Mouse (Mus musculus) MEL (cell line): ENCODE data around the gene Lhx5. TPM values are rescaled to one million over a fixed set of nuclear protein-coding genes. Genes with fewer than 3 reads are reported as not detected.
A peak's percentile ranks its signal among the peaks of the same experiment; 100 is the strongest.

Experiments
- DNase-seq: peaks from one replicate; pipeline ENCODE4 v3.0.0; 2011; ENCODE audit warnings: low read depth, low spot score
- H3K27ac ChIP-seq: 2 replicates; pipeline ENCODE4 v1.5.1; 2012; ENCODE audit warnings: low read depth, mild to moderate bottlenecking, control low read depth, low read length, moderate library complexity; ENCODE audit not compliant: control insufficient read depth
- H3K27me3 ChIP-seq, 2 experiments: fragments of 150-350 bp in 1 of 2; sonication (generic) in 1 of 2; 2 replicates each; pipeline ENCODE4 v1.6.1; 2012; ENCODE audit warnings: low read length in 2 of 2, mild to moderate bottlenecking in 2 of 2, improper control_type of control experiment in 1 of 2, moderate library complexity in 1 of 2; ENCODE audit not compliant: insufficient read depth in 2 of 2, control insufficient read depth in 1 of 2
- H3K36me3 ChIP-seq, 2 experiments: 2 replicates each; pipeline ENCODE4 v1.6.1; 2012 to 2014; ENCODE audit warnings: low read length in 2 of 2, improper control_type of control experiment in 1 of 2, inconsistent platforms in 1 of 2, mild to moderate bottlenecking in 1 of 2; ENCODE audit not compliant: insufficient read depth in 2 of 2, control insufficient read depth in 1 of 2
- H3K4me1 ChIP-seq, 2 experiments: fragments of 150-350 bp in 1 of 2; sonication (generic) in 1 of 2; 2 replicates each; pipeline ENCODE4 v1.6.1; 2012; ENCODE audit warnings: low read length in 2 of 2, improper control_type of control experiment in 1 of 2, mild to moderate bottlenecking in 1 of 2; ENCODE audit not compliant: insufficient read depth in 2 of 2, control insufficient read depth in 1 of 2
- H3K4me3 ChIP-seq, 2 experiments: fragments of 150-350 bp in 1 of 2; sonication (generic) in 1 of 2; 2 replicates each; pipeline ENCODE4 v1.5.1; 2012; ENCODE audit warnings: low read depth in 2 of 2, low read length in 2 of 2, mild to moderate bottlenecking in 2 of 2, moderate library complexity in 2 of 2, control low read depth in 1 of 2, improper control_type of control experiment in 1 of 2; ENCODE audit not compliant: control insufficient read depth in 1 of 2, insufficient read depth in 1 of 2
- H3K79me2 ChIP-seq: 2 replicates; pipeline ENCODE4 v1.6.1; 2012; ENCODE audit warnings: mild to moderate bottlenecking, low read length, moderate library complexity; ENCODE audit not compliant: control insufficient read depth, poor library complexity, insufficient read depth
- H3K9ac ChIP-seq: 2 replicates; pipeline ENCODE4 v1.6.1; 2012; ENCODE audit warnings: low read depth, mild to moderate bottlenecking, control low read depth, low read length, moderate library complexity; ENCODE audit not compliant: control insufficient read depth, poor library complexity, severe bottlenecking
- H3K9me3 ChIP-seq: fragments of 150-350 bp; sonication (generic); replicated peaks from 2 replicates; pipeline ENCODE4 v1.6.1; 2012; ENCODE audit warnings: mild to moderate bottlenecking, low read length, improper control_type of control experiment, moderate library complexity; ENCODE audit not compliant: insufficient read depth
- BHLHE40 ChIP-seq: IDR thresholded peaks from 2 replicates; pipeline ENCODE4 v1.6.1; 2012; ENCODE audit warnings: low read depth, mild to moderate bottlenecking, inconsistent platforms, low read length, improper control_type of control experiment, borderline replicate concordance
- CHD1 ChIP-seq: IDR thresholded peaks from 2 replicates; pipeline ENCODE4 v1.6.1; 2012; ENCODE audit warnings: low read depth, mild to moderate bottlenecking, inconsistent platforms, low read length, improper control_type of control experiment
- CTCF ChIP-seq, 3 experiments: IDR thresholded peaks in 2 of 3; conservative IDR thresholded peaks in 1 of 3; 2 replicates each; pipeline ENCODE4 v1.5.1; 2011 to 2012; ENCODE audit warnings: low read length in 3 of 3, low read depth in 2 of 3, mild to moderate bottlenecking in 2 of 3, improper control_type of control experiment in 1 of 3, inconsistent platforms in 1 of 3, mixed read lengths in 1 of 3, moderate library complexity in 1 of 3; ENCODE audit not compliant: control insufficient read depth in 1 of 3, insufficient read depth in 1 of 3, poor library complexity in 1 of 3, severe bottlenecking in 1 of 3
- ELF1 ChIP-seq: IDR thresholded peaks from 2 replicates; pipeline ENCODE4 v1.6.1; 2014; ENCODE audit warnings: low read depth, mild to moderate bottlenecking, inconsistent platforms, low read length, improper control_type of control experiment, moderate library complexity
- MAFK ChIP-seq: IDR thresholded peaks from 2 replicates; pipeline ENCODE4 v1.6.1; 2011; ENCODE audit warnings: low read depth, mild to moderate bottlenecking, low read length, improper control_type of control experiment, borderline replicate concordance
- MAX ChIP-seq: IDR thresholded peaks from 2 replicates; pipeline ENCODE4 v1.6.1; 2011; ENCODE audit warnings: low read length, improper control_type of control experiment
- MEF2A ChIP-seq: IDR thresholded peaks from 2 replicates; pipeline ENCODE4 v1.6.1; 2014; ENCODE audit warnings: low read depth, mild to moderate bottlenecking, inconsistent platforms, low read length, improper control_type of control experiment; ENCODE audit not compliant: poor library complexity, insufficient replicate concordance, severe bottlenecking; ENCODE audit errors: extremely low read depth
- MXI1 ChIP-seq: IDR thresholded peaks from 2 replicates; pipeline ENCODE4 v1.6.1; 2011; ENCODE audit warnings: mild to moderate bottlenecking, low read depth, low read length, improper control_type of control experiment
- MYB ChIP-seq: IDR thresholded peaks from 2 replicates; pipeline ENCODE4 v1.6.1; 2011; ENCODE audit warnings: mild to moderate bottlenecking, low read depth, low read length, improper control_type of control experiment
- MYC ChIP-seq: IDR thresholded peaks from 2 replicates; pipeline ENCODE4 v1.6.1; 2011; ENCODE audit warnings: low read depth, mild to moderate bottlenecking, low read length, improper control_type of control experiment, moderate library complexity
- NELFE ChIP-seq: IDR thresholded peaks from 2 replicates; pipeline ENCODE4 v1.6.1; 2011; ENCODE audit warnings: low read depth, low read length, improper control_type of control experiment
- NRF1 ChIP-seq: IDR thresholded peaks from 2 replicates; pipeline ENCODE4 v1.6.1; 2014; ENCODE audit warnings: low read depth, mild to moderate bottlenecking, inconsistent platforms, low read length, improper control_type of control experiment, moderate library complexity; ENCODE audit not compliant: poor library complexity, insufficient read depth, severe bottlenecking
- POLR2AphosphoS5 ChIP-seq: IDR thresholded peaks from 2 replicates; pipeline ENCODE4 v1.6.1; 2012; ENCODE audit warnings: low read depth, borderline replicate concordance, mild to moderate bottlenecking, inconsistent platforms, low read length, moderate library complexity, mixed read lengths
- SIN3A ChIP-seq: IDR thresholded peaks from 2 replicates; pipeline ENCODE4 v1.6.1; 2012; ENCODE audit warnings: low read length, improper control_type of control experiment, inconsistent platforms
- TAL1 ChIP-seq: IDR thresholded peaks from 2 replicates; pipeline ENCODE4 v1.6.1; 2012; ENCODE audit warnings: mild to moderate bottlenecking, inconsistent platforms, low read length, moderate library complexity, mixed read lengths
- TBP ChIP-seq: IDR thresholded peaks from 2 replicates; pipeline ENCODE4 v1.8.0; 2011; ENCODE audit warnings: low read depth, low read length, improper control_type of control experiment
- ZC3H11A ChIP-seq: IDR thresholded peaks from 2 replicates; pipeline ENCODE4 v1.6.1; 2012; ENCODE audit warnings: low read depth, mild to moderate bottlenecking, inconsistent platforms, low read length, improper control_type of control experiment
- polyA plus RNA-seq, 2 experiments: library from polyadenylated mRNA; stranded (reverse) in 1 of 2; unstranded in 1 of 2; fragments of >175 nt in 1 of 2; fragments of >200 nt in 1 of 2; gene quantifications; 2 replicates each; pipeline versions ENCODE4 v1.2.1 to v1.2.4; 2012; ENCODE audit warnings: low replicate concordance in 2 of 2, low read depth in 1 of 2; ENCODE audit not compliant: insufficient read length in 2 of 2, insufficient read depth in 1 of 2, missing spikeins in 1 of 2
- total RNA-seq: library from RNA; depleted of rRNA; stranded (reverse); fragments of 300-350 nt; gene quantifications from 2 replicates; pipeline ENCODE4 v1.2.3, GENCODE M21; 2012

Lhx5 gene
- total and polyA plus RNA-seq, 3 experiments: not detected

DNA sequence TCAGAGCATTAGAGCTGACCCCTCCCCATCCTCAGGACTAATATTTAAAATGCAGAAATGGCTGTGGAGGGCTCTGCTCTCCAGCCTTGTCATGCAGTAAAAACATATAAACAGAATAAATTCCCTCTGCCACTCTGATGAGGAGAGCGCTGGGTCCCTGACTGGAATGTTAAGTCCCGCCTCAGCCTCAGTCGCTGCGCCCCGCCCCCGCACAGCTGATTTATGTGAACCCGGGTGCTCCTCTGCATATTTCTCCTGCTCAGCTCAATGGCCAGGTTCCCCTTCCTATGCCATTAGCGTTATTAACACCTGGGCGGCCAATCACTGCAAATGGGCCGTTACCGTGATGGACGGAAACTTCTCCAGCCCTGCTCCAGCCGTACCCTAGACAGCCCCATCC, 15.8 kb downstream of the Lhx5 start:
- DNase-seq: no peak
- Histone ChIP-seq H3K4me1 (no peaks in the 10 kb centered on the region), H3K27me3 (no peaks in the 10 kb centered on the region), H3K27ac (no peak overlapping the region), H3K9ac (no peak overlapping the region), H3K79me2 (no peaks in the 10 kb centered on the region), H3K36me3 (no peaks in the 10 kb centered on the region), H3K4me3 (no peak overlapping the region), H3K9me3 (no peaks in the 10 kb centered on the region)
- no peak for TF ChIP-seq CHD1
- TF ChIP-seq SIN3A: no peak
- no peak for TF ChIP-seq NRF1
- TF ChIP-seq MYB: no peak
- TF ChIP-seq MXI1: no peak
- no peak for TF ChIP-seq MAX
- TF ChIP-seq BHLHE40: no peak
- TF ChIP-seq ZC3H11A: no peak
- no peak for TF ChIP-seq MYC
- TF ChIP-seq MEF2A: no peak
- TF ChIP-seq TAL1: no peak
- no peak for TF ChIP-seq POLR2AphosphoS5
- no peak for TF ChIP-seq ELF1
- TF ChIP-seq TBP: no peak
- TF ChIP-seq MAFK: no peak
- TF ChIP-seq NELFE: no peak

DNA sequence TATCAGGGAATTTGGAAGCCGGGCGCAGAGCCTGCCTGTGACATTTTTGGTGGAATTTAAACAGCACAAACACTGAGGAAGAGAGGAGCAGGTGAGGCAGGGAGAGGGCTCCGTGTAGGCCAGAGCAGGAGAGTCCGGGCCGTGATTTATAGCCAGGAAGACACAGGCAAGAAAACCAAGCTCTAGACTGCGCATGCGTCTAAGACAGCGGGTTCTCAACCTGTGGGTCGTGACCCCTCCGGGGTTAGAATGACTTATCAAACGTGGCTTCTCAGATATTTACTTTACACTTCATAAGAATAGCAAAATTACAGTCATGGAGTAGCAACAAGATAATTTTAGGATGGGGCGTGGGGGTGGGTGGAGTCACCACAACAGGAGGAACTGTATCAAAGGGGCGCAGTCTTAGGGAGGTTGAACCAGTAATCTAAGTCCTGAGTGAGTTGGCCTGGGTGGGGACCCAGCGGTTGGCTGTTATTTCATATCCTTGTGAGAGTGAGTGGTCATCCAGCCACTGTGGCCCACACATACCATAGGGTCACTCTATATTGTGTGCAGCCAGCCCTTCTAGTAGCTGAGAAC, 23.3 kb downstream of the Lhx5 start:
- no peak overlapping the region for H3K9ac ChIP-seq
- no peaks in the 10 kb centered on the region for H3K27me3 ChIP-seq
- no peaks in the 10 kb centered on the region for H3K9me3 ChIP-seq
- peak; percentile 65 for DNase-seq
- no peaks in the 10 kb centered on the region for H3K79me2 ChIP-seq
- peaks cover 0 to 5% of the 10 kb centered on the region in 2 experiments; a peak in 2 of 4 replicates for H3K36me3 ChIP-seq
- peak overlapping the region; percentile 2 to 45; a peak in 1 of 4 replicates for H3K4me3 ChIP-seq
- no peak for TF ChIP-seq CTCF (IDR thresholded peaks at IDR 0.05 in 2 of 3, conservative IDR thresholded peaks at IDR 0.05 in 1 of 3; ENCODE audit: control insufficient read depth in 1 of 3, insufficient read depth in 1 of 3, low read depth in 2 of 3, low read length in 3 of 3, poor library complexity in 1 of 3, severe bottlenecking in 1 of 3)
- 0 out of 2 replicates have a peak, but pooled peaks have one; percentile 36 for TF ChIP-seq NRF1
- peaks cover 8 to 19% of the 10 kb centered on the region in 2 experiments for H3K4me1 ChIP-seq
- no peak overlapping the region for H3K27ac ChIP-seq
